Mouse (Mus musculus) forebrain, embryonic 12.5 days (tissue): ENCODE results near the gene Cyp19a1. TPM values are rescaled to one million over a fixed set of nuclear protein-coding genes. Genes with fewer than 3 reads are reported as not detected.

Experiments used
- ATAC-seq: fragments of 200-750 bp; cut with Nextera tagmentation; 2 replicates; pipeline ENCODE4 v1.8.0; 2017; ENCODE audit warnings: moderate TSS enrichment; ENCODE audit not compliant: low FRiP score
- H3K27ac ChIP-seq: fragments of 300-500 bp; sonication (generic); 2 replicates; pipeline ENCODE4 v1.5.1; 2016; ENCODE audit warnings: mild to moderate bottlenecking
- H3K27me3 ChIP-seq: fragments of 300-500 bp; sonication (generic); 2 replicates; pipeline ENCODE4 v1.6.1; 2016; ENCODE audit warnings: mild to moderate bottlenecking
- H3K36me3 ChIP-seq: fragments of 300-500 bp; sonication (generic); replicated peaks from 2 replicates; pipeline ENCODE4 v1.6.1; 2016; ENCODE audit warnings: mild to moderate bottlenecking
- H3K4me1 ChIP-seq: fragments of 300-500 bp; sonication (generic); 2 replicates; pipeline ENCODE4 v1.6.1; 2016
- H3K4me2 ChIP-seq: fragments of 300-500 bp; sonication (generic); 2 replicates; pipeline ENCODE4 v1.6.1; 2016; ENCODE audit warnings: mild to moderate bottlenecking, moderate library complexity
- H3K4me3 ChIP-seq: fragments of 300-500 bp; sonication (generic); replicated peaks from 2 replicates; pipeline ENCODE4 v1.5.1; 2016; ENCODE audit warnings: mild to moderate bottlenecking
- H3K9ac ChIP-seq: fragments of 300-500 bp; sonication (generic); 2 replicates; pipeline ENCODE4 v1.6.1; 2016; ENCODE audit warnings: mild to moderate bottlenecking
- H3K9me3 ChIP-seq: fragments of 300-500 bp; sonication (generic); 2 replicates; pipeline ENCODE4 v1.6.1; 2016
- WGBS: fragments of 180-500 bp; shearing (Covaris S2); methylation state at CpG from one replicate; pipeline ENCODE4 v1.1.7; 2016; 5-methylcytosine and 5-hydroxymethylcytosine counted together
- polyA plus RNA-seq: library from polyadenylated mRNA; unstranded; fragments of >200 nt; fragmentation: Nextera tagmentation; extraction: Ambion mirVana; gene quantifications from 2 replicates; pipeline ENCODE4 v1.2.1, GENCODE M21; 2016

The Cyp19a1 gene
- polyA plus RNA-seq, 1 experiment from 2014 or later = not detected

- 89% methylated on average over 6 of the region's 6 CpGs for WGBS
- Histone ChIP-seq H3K27ac (no peak overlapping the region), H3K4me1 (no peaks in the 10 kb centered on the region), H3K4me3 (no peak overlapping the region), H3K36me3 (no peaks in the 10 kb centered on the region), H3K9ac (no peak overlapping the region), H3K4me2 (no peak overlapping the region), H3K27me3 (no peaks in the 10 kb centered on the region), H3K9me3 (no peaks in the 10 kb centered on the region)
- no peak for ATAC-seq
These were observed 2.1 kb upstream of the Cyp19a1 start for GRCm38 (mm10) chr9:54269987-54270386.

GRCm38 (mm10) chr9:54264754-54265153, 3.2 kb downstream of the Cyp19a1 start:
- ATAC-seq = no peak
- no peaks in the 10 kb centered on the region for H3K27me3 ChIP-seq
- no peak overlapping the region for H3K9ac ChIP-seq
- no peak overlapping the region for H3K4me3 ChIP-seq
- H3K4me1 ChIP-seq = no peaks in the 10 kb centered on the region
- H3K4me2 ChIP-seq = no peak overlapping the region
- no peaks in the 10 kb centered on the region for H3K9me3 ChIP-seq
- H3K36me3 ChIP-seq = no peaks in the 10 kb centered on the region
- WGBS = 78% methylated on average over 4 of the region's 4 CpGs
- H3K27ac ChIP-seq = no peak overlapping the region

- Histone ChIP-seq H3K9ac (no peak overlapping the region), H3K27ac (peak overlapping the region; percentile 69), H3K36me3 (no peaks in the 10 kb centered on the region), H3K4me3 (no peak overlapping the region), H3K9me3 (no peaks in the 10 kb centered on the region), H3K27me3 (no peaks in the 10 kb centered on the region), H3K4me1 (peaks cover 5% of the 10 kb centered on the region), H3K4me2 (no peak overlapping the region)
- WGBS = 61% methylated on average over 3 of the region's 3 CpGs
- ATAC-seq = no peak
These were observed 22.8 kb downstream of the Cyp19a1 start for GRCm38 (mm10) chr9:54244869-54245665.

- Histone ChIP-seq H3K4me3 (no peak overlapping the region), H3K4me1 (0 out of 2 replicates have a peak, but pooled peaks cover 4% of the 10 kb centered on the region), H3K9ac (no peak overlapping the region), H3K36me3 (no peaks in the 10 kb centered on the region), H3K27me3 (no peaks in the 10 kb centered on the region), H3K4me2 (no peak overlapping the region), H3K27ac (no peak overlapping the region), H3K9me3 (no peaks in the 10 kb centered on the region)
- ATAC-seq = no peak
- WGBS = 62% methylated on average over 6 of the region's 6 CpGs
These were observed 40.3 kb downstream of the Cyp19a1 start for GRCm38 (mm10) chr9:54227580-54227979.

- ATAC-seq = no peak
- H3K4me3 ChIP-seq = no peak overlapping the region
- 79% methylated on average over 5 of the region's 5 CpGs for WGBS
These were observed 51.4 kb downstream of the Cyp19a1 start for GRCm38 (mm10) chr9:54216511-54216910.

GRCm38 (mm10) chr9:54214881-54215280, 53.0 kb downstream of the Cyp19a1 start:
- Histone ChIP-seq H3K27me3 (no peaks in the 10 kb centered on the region), H3K4me1 (no peaks in the 10 kb centered on the region), H3K9me3 (no peaks in the 10 kb centered on the region), H3K36me3 (no peaks in the 10 kb centered on the region), H3K4me3 (no peak overlapping the region), H3K4me2 (no peak overlapping the region), H3K27ac (no peak overlapping the region), H3K9ac (no peak overlapping the region)
- 88% methylated on average over 9 of the region's 9 CpGs for WGBS
- ATAC-seq = no peak

More at GRCm38 (mm10) chr9:54216511-54216910, 51.4 kb downstream of the Cyp19a1 start:
- no peaks in the 10 kb centered on the region for H3K36me3 ChIP-seq
- H3K4me1 ChIP-seq = no peaks in the 10 kb centered on the region
- no peak overlapping the region for H3K4me2 ChIP-seq
- H3K9ac ChIP-seq = no peak overlapping the region
- H3K27me3 ChIP-seq = no peaks in the 10 kb centered on the region
- H3K27ac ChIP-seq = no peak overlapping the region
- no peaks in the 10 kb centered on the region for H3K9me3 ChIP-seq

GRCm38 (mm10) chr9:54194790-54195189, 73.1 kb downstream of the Cyp19a1 start:
- no peak overlapping the region for H3K4me3 ChIP-seq
- no peak overlapping the region for H3K4me2 ChIP-seq
- WGBS = 68% methylated on average over 5 of the region's 5 CpGs
- H3K9ac ChIP-seq = no peak overlapping the region
- H3K27ac ChIP-seq = no peak overlapping the region
- ATAC-seq = no peak
- H3K27me3 ChIP-seq = no peaks in the 10 kb centered on the region
- H3K36me3 ChIP-seq = no peaks in the 10 kb centered on the region
- H3K9me3 ChIP-seq = no peaks in the 10 kb centered on the region
- H3K4me1 ChIP-seq = no peaks in the 10 kb centered on the region

- Histone ChIP-seq H3K4me2 (no peak overlapping the region), H3K36me3 (no peaks in the 10 kb centered on the region), H3K9ac (no peak overlapping the region), H3K9me3 (no peaks in the 10 kb centered on the region), H3K4me1 (no peaks in the 10 kb centered on the region), H3K4me3 (no peak overlapping the region), H3K27me3 (no peaks in the 10 kb centered on the region), H3K27ac (no peak overlapping the region)
- 84% methylated on average over 3 of the region's 3 CpGs for WGBS
- no peak for ATAC-seq
These were observed 76.5 kb downstream of the Cyp19a1 start for GRCm38 (mm10) chr9:54191435-54191834.

GRCm38 (mm10) chr9:54182484-54182883, 85.4 kb downstream of the Cyp19a1 start:
- Histone ChIP-seq H3K4me1 (no peaks in the 10 kb centered on the region), H3K9ac (no peak overlapping the region), H3K27ac (no peak overlapping the region), H3K4me2 (no peak overlapping the region), H3K9me3 (no peaks in the 10 kb centered on the region), H3K4me3 (no peak overlapping the region), H3K36me3 (no peaks in the 10 kb centered on the region), H3K27me3 (no peaks in the 10 kb centered on the region)
- 79% methylated on average over 7 of the region's 7 CpGs for WGBS
- 0 out of 2 replicates have a peak, but pooled peaks have one; percentile 11 for ATAC-seq

GRCm38 (mm10) chr9:54181330-54181729, 86.6 kb downstream of the Cyp19a1 start:
- no peaks in the 10 kb centered on the region for H3K27me3 ChIP-seq
- H3K4me2 ChIP-seq = no peak overlapping the region
- H3K4me1 ChIP-seq = no peaks in the 10 kb centered on the region
- no peaks in the 10 kb centered on the region for H3K9me3 ChIP-seq
- no peak overlapping the region for H3K9ac ChIP-seq
- peak; percentile 4; the same call in 1 of the 2 replicates for ATAC-seq
- no peak overlapping the region for H3K27ac ChIP-seq
- 10% methylated on average over 2 of the region's 2 CpGs for WGBS
- no peak overlapping the region for H3K4me3 ChIP-seq
- H3K36me3 ChIP-seq = no peaks in the 10 kb centered on the region

- 82% methylated on average over 17 of the region's 17 CpGs for WGBS
- H3K36me3 ChIP-seq = no peaks in the 10 kb centered on the region
- ATAC-seq = no peak
- H3K4me2 ChIP-seq = no peak overlapping the region
- H3K9me3 ChIP-seq = no peaks in the 10 kb centered on the region
- H3K9ac ChIP-seq = no peak overlapping the region
- H3K27ac ChIP-seq = no peak overlapping the region
- H3K4me1 ChIP-seq = no peaks in the 10 kb centered on the region
- H3K27me3 ChIP-seq = no peaks in the 10 kb centered on the region
- no peak overlapping the region for H3K4me3 ChIP-seq
These were observed 87.7 kb downstream of the Cyp19a1 start for GRCm38 (mm10) chr9:54180216-54180615.

- no peak overlapping the region for H3K4me2 ChIP-seq
- H3K9ac ChIP-seq = no peak overlapping the region
- WGBS = 64% methylated on average over 5 of the region's 5 CpGs
- no peak overlapping the region for H3K27ac ChIP-seq
- H3K36me3 ChIP-seq = no peaks in the 10 kb centered on the region
- H3K4me3 ChIP-seq = no peak overlapping the region
- H3K27me3 ChIP-seq = no peaks in the 10 kb centered on the region
- ATAC-seq = no peak
- H3K4me1 ChIP-seq = no peaks in the 10 kb centered on the region
- no peaks in the 10 kb centered on the region for H3K9me3 ChIP-seq
These were observed 98.4 kb downstream of the Cyp19a1 start for GRCm38 (mm10) chr9:54169489-54169888.

- 86% methylated on average over 10 of the region's 10 CpGs for WGBS
- Histone ChIP-seq H3K4me2 (no peak overlapping the region), H3K4me3 (no peak overlapping the region), H3K4me1 (no peaks in the 10 kb centered on the region), H3K27ac (no peak overlapping the region), H3K9me3 (no peaks in the 10 kb centered on the region), H3K27me3 (no peaks in the 10 kb centered on the region), H3K36me3 (no peaks in the 10 kb centered on the region), H3K9ac (no peak overlapping the region)
- no peak for ATAC-seq
These were observed 99.5 kb downstream of the Cyp19a1 start for GRCm38 (mm10) chr9:54168425-54168824.
